Mouse (Mus musculus): ENCODE results near the gene Emc7. TPM values are rescaled to one million over a fixed set of nuclear protein-coding genes. Genes with fewer than 3 reads are reported as not detected.
"Not testable (repeated sequence)": the region's sequence is repeated elsewhere in the genome, so short reads cannot be mapped to it uniquely, and the experiment has no call there.

The Emc7 gene
- polyA plus RNA-seq, 1 experiment from 2014 or later, result 17.5 TPM

DNA sequence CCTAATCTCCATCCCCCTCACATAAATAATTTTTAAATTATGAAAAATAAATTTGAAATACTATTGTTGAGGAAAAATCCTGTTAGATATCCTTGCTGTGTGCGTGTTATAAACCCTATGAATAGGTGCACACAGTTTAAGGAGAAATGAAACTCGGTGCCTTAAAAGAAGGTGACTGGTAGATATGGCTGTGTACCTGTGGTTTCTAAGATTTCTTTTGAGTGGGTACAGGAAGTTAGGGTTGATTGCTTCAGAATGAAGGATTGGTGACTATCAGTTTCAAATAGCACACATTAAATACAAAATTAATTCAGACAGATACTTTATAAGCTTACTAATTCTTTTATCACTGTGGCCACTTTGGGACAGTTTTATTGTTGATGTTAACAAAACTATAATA is 17.2 kb upstream of the Emc7 start:
- H3K27ac ChIP-seq (ENCODE audit: low read depth), result no peak overlapping the region
- no peaks in the 10 kb centered on the region for H3K27me3 ChIP-seq (replicated peaks; ENCODE audit: control insufficient read depth, insufficient read depth, low read length)
- no peak overlapping the region for H3K4me2 ChIP-seq (ENCODE audit: low read length)
- no peak overlapping the region for H3K9ac ChIP-seq (ENCODE audit: low read length)
- no peaks in the 10 kb centered on the region for H3K9me3 ChIP-seq (ENCODE audit: control insufficient read depth, low read length)
- no peak for DNase-seq (ENCODE audit: low spot score)
- 89% methylated on average over 2 of the region's 2 CpGs for WGBS
- H3K4me1 ChIP-seq (replicated peaks; ENCODE audit: control insufficient read depth, insufficient read depth, low read length), result no peaks in the 10 kb centered on the region
- H3K36me3 ChIP-seq (ENCODE audit: control insufficient read depth, insufficient read depth, low read length), result no peaks in the 10 kb centered on the region
- H3K4me3 ChIP-seq (ENCODE audit: low read depth, low read length), result no peak overlapping the region
- no peak for ATAC-seq (replicated peaks; ENCODE audit: low FRiP score, low TSS enrichment, low read depth)

DNA sequence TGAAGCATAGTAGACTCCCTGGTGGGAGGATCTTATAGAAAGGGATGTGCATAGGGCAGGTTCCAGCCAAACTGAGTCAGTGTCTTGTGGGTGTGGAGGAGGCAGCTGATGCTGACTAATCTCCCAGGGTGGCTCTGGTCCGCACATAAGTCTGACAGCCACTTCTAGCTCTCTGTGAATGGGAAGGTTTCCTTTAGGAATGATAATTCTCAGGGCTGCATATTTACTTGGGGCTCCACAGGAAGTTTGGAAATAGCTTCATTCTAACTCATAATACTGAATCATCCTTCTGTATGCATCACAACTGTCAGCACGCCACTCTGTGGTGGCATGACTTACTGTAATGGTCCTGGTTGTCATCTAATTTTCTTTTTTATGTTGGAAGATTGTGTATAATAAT is 11.3 kb upstream of the Emc7 start:
- no peak for ATAC-seq (replicated peaks; ENCODE audit: low FRiP score, low TSS enrichment, low read depth)
- H3K27me3 ChIP-seq (replicated peaks; ENCODE audit: control insufficient read depth, insufficient read depth, low read length), result no peaks in the 10 kb centered on the region
- no peak overlapping the region for H3K4me3 ChIP-seq (ENCODE audit: low read depth, low read length)
- no peaks in the 10 kb centered on the region for H3K36me3 ChIP-seq (ENCODE audit: control insufficient read depth, insufficient read depth, low read length)
- H3K9ac ChIP-seq (ENCODE audit: low read length), result no peak overlapping the region
- no peaks in the 10 kb centered on the region for H3K9me3 ChIP-seq (ENCODE audit: control insufficient read depth, low read length)
- H3K4me1 ChIP-seq (replicated peaks; ENCODE audit: control insufficient read depth, insufficient read depth, low read length), result no peaks in the 10 kb centered on the region
- 61% methylated on average over 2 of the region's 2 CpGs for WGBS
- no peak overlapping the region for H3K27ac ChIP-seq (ENCODE audit: low read depth)
- no peak for DNase-seq (ENCODE audit: low spot score)
- no peak overlapping the region for H3K4me2 ChIP-seq (ENCODE audit: low read length)

DNA sequence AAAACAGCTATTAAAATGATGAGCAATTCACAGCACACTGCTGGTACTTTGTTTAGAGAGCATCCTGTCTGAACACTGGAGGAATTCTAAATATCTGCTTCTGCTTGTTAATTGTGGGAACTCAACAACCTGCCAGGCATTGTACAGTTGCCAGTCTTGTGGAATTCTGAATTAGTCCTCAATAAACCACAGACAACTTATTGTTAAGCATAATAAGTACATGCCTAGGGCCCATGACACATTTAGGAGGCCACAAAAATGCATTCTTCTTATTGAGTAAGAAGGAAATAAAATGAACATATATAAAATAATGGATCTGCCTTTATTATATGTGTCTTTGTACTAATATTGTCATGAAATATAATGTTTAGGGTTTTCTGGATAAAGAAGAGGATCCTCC is 9.3 kb upstream of the Emc7 start:
- Histone ChIP-seq H3K27me3 (replicated peaks; ENCODE audit: control insufficient read depth, insufficient read depth, low read length) (no peaks in the 10 kb centered on the region), H3K4me1 (replicated peaks; ENCODE audit: control insufficient read depth, insufficient read depth, low read length) (no peaks in the 10 kb centered on the region), H3K36me3 (ENCODE audit: control insufficient read depth, insufficient read depth, low read length) (no peaks in the 10 kb centered on the region), H3K4me3 (ENCODE audit: low read depth, low read length) (no peak overlapping the region), H3K27ac (ENCODE audit: low read depth) (no peak overlapping the region), H3K9ac (ENCODE audit: low read length) (no peak overlapping the region), H3K9me3 (ENCODE audit: control insufficient read depth, low read length) (no peaks in the 10 kb centered on the region), H3K4me2 (ENCODE audit: low read length) (no peak overlapping the region)
- ATAC-seq (replicated peaks; ENCODE audit: low FRiP score, low TSS enrichment, low read depth) (no peak), DNase-seq (ENCODE audit: low spot score) (no peak)

DNA sequence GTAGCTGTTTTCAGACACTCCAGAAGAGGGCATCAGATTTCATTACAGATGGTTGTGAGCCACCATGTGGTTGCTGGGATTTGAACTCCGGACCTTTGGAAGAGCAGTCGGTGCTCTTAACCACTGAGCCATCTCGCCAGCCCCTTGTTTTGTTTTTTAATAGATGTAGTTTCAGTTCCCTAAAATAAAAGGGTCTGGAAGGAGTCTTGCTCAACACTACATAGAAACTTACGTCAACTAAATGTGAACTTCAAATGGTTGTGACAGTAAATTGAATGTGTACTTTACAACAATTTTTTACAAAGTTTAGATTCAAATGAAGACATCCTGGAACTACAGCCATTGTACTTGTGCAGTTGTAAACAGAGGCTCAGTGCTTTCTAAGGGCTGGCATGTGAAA is 6.8 kb upstream of the Emc7 start:
- not testable (repeated sequence) for H3K27me3 ChIP-seq (replicated peaks; ENCODE audit: control insufficient read depth, insufficient read depth, low read length); DNase-seq (ENCODE audit: low spot score); H3K4me1 ChIP-seq (replicated peaks; ENCODE audit: control insufficient read depth, insufficient read depth, low read length); H3K9ac ChIP-seq (ENCODE audit: low read length); H3K9me3 ChIP-seq (ENCODE audit: control insufficient read depth, low read length); ATAC-seq (replicated peaks; ENCODE audit: low FRiP score, low TSS enrichment, low read depth); H3K4me2 ChIP-seq (ENCODE audit: low read length); H3K27ac ChIP-seq (ENCODE audit: low read depth); H3K4me3 ChIP-seq (ENCODE audit: low read depth, low read length); H3K36me3 ChIP-seq (ENCODE audit: control insufficient read depth, insufficient read depth, low read length)
- WGBS, result 68% methylated on average over 4 of the region's 4 CpGs

DNA sequence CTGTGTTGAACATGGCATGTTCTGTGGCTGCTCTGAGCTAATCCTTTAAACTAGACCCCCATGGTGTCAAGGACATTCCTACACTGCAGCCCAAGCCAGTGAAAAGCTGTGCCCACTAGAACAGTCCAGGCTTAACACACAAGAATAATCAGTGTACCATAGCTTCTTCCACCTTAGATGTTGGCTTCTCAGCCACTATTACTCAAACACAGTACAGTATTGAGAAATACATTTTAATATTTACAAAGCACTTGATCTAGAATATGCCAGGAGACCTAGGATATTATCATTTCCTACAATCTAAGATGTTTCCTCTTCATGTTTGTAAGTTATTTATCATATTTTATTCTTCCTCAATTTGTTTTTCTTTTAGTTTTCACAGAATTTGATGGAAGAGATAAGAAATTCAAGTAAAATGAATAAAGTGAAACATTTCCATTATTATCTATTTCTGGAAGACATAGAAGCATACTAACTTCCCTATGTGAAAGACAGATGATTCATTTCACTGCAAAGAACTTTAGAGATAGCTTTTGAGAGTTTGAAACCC is 6.2 kb upstream of the Emc7 start:
- DNase-seq (ENCODE audit: low spot score), result no peak
- H3K9me3 ChIP-seq (ENCODE audit: control insufficient read depth, low read length), result no peaks in the 10 kb centered on the region
- ATAC-seq (replicated peaks; ENCODE audit: low FRiP score, low TSS enrichment, low read depth), result no peak
- no peak overlapping the region for H3K4me2 ChIP-seq (ENCODE audit: low read length)
- H3K27me3 ChIP-seq (replicated peaks; ENCODE audit: control insufficient read depth, insufficient read depth, low read length), result no peaks in the 10 kb centered on the region
- H3K9ac ChIP-seq (ENCODE audit: low read length), result no peak overlapping the region
- H3K27ac ChIP-seq (ENCODE audit: low read depth), result no peak overlapping the region
- H3K36me3 ChIP-seq (ENCODE audit: control insufficient read depth, insufficient read depth, low read length), result no peaks in the 10 kb centered on the region
- no peaks in the 10 kb centered on the region for H3K4me1 ChIP-seq (replicated peaks; ENCODE audit: control insufficient read depth, insufficient read depth, low read length)
- no peak overlapping the region for H3K4me3 ChIP-seq (ENCODE audit: low read depth, low read length)

DNA sequence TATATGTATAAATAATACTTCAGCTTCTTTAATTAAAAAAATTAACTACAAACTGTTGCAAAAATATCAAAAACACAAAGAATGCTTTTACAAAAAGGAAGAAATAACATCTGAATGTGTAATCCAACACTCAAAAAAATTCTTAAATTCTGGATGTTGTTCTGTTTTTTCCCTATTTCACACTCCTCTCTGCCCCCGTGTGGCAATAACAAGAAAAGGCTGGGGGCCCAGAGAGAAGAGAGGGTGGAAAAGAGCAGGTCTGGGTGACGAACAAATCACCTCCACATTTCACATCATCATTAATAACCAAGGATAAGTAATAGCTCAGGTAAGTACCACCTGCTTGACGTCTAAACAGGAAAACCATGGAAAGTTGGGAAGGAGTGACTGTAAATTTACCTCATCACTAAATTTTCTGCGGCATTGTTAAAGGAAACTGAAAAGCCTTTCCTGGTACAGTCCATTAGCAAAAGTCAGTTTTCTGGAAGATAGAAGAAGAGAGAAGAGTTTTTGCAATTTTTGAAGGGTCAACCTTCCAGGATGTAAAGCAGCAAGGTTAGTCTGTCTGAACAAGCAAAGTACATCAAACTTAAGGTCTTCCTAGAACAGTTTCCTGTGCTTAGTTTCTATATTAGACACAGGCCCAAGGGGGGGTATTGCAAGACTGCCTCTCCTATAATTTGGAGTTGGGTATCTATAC is 5.0 kb upstream of the Emc7 start:
- H3K27me3 ChIP-seq (replicated peaks; ENCODE audit: control insufficient read depth, insufficient read depth, low read length), result no peaks in the 10 kb centered on the region
- H3K4me1 ChIP-seq (replicated peaks; ENCODE audit: control insufficient read depth, insufficient read depth, low read length), result no peaks in the 10 kb centered on the region; the same call in 1 of the 2 replicates
- no peak overlapping the region for H3K4me3 ChIP-seq (ENCODE audit: low read depth, low read length)
- no peaks in the 10 kb centered on the region for H3K36me3 ChIP-seq (ENCODE audit: control insufficient read depth, insufficient read depth, low read length)
- H3K9ac ChIP-seq (ENCODE audit: low read length), result no peak overlapping the region
- ATAC-seq (replicated peaks; ENCODE audit: low FRiP score, low TSS enrichment, low read depth), result no peak
- 35% methylated on average over 4 of the region's 4 CpGs for WGBS
- H3K27ac ChIP-seq (ENCODE audit: low read depth), result no peak overlapping the region
- DNase-seq (ENCODE audit: low spot score), result no peak
- no peak overlapping the region for H3K4me2 ChIP-seq (ENCODE audit: low read length)
- H3K9me3 ChIP-seq (ENCODE audit: control insufficient read depth, low read length), result no peaks in the 10 kb centered on the region

DNA sequence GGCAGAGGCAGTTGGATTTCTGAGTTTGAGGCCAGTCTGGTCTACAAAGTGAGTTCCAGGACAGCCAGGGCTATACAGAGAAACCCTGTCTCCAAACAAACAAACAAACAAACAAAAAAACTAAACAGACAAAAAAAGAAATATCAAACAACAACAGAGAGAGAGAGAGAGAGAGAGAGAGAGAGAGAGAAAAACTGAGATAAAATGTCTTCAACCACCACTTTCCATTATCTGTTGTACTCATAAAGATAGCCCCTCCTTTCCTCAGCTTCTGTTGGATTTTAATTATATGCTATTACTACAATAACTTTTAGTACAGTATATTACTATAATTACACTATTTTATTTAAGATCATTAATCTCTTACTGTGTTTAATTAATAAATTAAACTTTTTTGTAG is 2.3 kb upstream of the Emc7 start:
- not testable (repeated sequence) for H3K9me3 ChIP-seq (ENCODE audit: control insufficient read depth, low read length); DNase-seq (ENCODE audit: low spot score); H3K36me3 ChIP-seq (ENCODE audit: control insufficient read depth, insufficient read depth, low read length); H3K27ac ChIP-seq (ENCODE audit: low read depth); H3K4me2 ChIP-seq (ENCODE audit: low read length); H3K4me3 ChIP-seq (ENCODE audit: low read depth, low read length); H3K4me1 ChIP-seq (replicated peaks; ENCODE audit: control insufficient read depth, insufficient read depth, low read length); H3K9ac ChIP-seq (ENCODE audit: low read length); H3K27me3 ChIP-seq (replicated peaks; ENCODE audit: control insufficient read depth, insufficient read depth, low read length); ATAC-seq (replicated peaks; ENCODE audit: low FRiP score, low TSS enrichment, low read depth)

DNA sequence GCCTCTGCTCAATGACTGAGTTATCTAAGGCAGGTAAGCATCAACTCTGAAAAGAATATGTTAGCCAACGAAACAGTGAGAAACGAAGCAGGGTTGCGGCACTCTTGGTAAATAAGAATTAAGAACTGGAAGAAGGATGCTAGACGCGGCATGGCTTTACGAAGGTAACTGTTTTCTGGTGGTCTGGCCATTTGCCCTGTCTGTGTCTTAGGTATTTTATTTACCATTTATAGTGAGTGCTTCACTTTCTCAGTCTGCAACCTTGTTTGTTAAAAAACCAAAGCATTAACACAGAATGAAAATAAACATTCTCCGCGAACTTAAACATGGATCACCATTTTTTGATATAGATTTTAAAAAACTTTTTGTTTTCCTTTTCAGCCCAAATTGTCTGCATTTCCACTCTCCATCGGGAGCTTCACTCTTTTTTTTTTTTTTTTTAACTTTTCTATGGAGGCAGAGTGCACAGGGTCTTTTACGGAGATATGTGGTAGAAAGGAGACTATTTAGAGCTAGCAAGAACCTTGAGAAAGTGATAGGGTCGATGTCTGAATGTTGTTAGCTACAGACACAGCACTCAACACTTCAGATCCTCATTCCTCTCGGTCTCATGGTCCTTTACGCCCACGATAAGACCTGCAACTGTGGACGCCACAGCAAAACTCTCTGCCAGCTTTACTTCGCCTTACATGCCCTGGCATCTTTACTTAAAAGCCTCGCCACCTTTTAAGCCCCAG is 504 bp upstream of the Emc7 start:
- no peak; the same call in 1 of the 2 replicates for ATAC-seq (replicated peaks; ENCODE audit: low FRiP score, low TSS enrichment, low read depth)
- 29% methylated on average over 17 of the region's 17 CpGs for WGBS

More for the DNA sequence above, 504 bp upstream of the Emc7 start:
- Histone ChIP-seq H3K36me3 (ENCODE audit: control insufficient read depth, insufficient read depth, low read length) (no peaks in the 10 kb centered on the region), H3K27me3 (replicated peaks; ENCODE audit: control insufficient read depth, insufficient read depth, low read length) (no peaks in the 10 kb centered on the region), H3K4me1 (replicated peaks; ENCODE audit: control insufficient read depth, insufficient read depth, low read length) (peaks cover 8% of the 10 kb centered on the region; the same call in 1 of the 2 replicates), H3K9ac (ENCODE audit: low read length) (peak overlapping the region; percentile 91), H3K27ac (ENCODE audit: low read depth) (peak overlapping the region; percentile 74; the same call in 1 of the 2 replicates), H3K4me2 (ENCODE audit: low read length) (peak overlapping the region; percentile 93), H3K9me3 (ENCODE audit: control insufficient read depth, low read length) (no peaks in the 10 kb centered on the region), H3K4me3 (ENCODE audit: low read depth, low read length) (peak overlapping the region; percentile 96)
- DNase-seq (ENCODE audit: low spot score), result no peak
